In the genomic region with DNA sequence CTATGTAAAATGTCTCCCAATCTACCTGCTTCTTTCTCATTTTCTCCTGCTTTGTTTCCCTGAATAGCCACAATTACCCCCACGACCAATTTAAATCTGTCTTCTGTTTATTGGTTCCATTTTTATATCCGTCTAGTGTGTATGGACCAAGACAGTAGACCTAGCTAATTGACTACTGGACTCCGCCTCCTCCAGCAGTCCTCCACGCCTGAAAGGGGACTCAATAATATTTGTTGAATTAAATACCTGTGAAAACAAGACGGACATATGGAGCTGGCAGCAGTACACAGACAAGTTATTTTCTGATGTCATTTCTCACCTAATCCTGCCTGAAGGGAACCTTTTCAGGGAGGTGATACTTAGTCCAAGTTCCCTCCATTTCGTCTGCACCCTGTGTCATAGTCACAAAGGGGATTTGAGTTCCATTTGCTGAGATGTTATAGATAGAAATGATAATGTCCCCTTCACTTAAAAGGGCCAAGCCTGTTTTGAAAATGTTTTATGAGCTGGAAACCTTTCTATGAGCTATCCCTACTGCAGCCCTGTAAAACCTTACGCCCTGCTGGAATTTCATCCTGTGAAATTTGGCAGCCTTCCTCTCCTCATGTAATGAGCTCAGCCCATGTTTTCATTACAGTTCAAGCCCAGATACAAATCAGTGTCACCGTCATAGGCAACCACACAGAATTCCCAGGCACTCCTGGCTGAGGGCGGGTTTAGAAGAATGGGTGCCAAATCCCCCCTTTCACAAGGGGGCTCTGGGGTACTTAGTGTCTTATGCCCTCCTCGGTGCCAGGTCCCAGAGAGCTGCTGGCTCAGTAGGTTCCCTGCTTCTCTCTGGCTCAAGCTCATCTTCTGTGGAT, we compare ENCODE assay signal across 9 mouse cellular contexts.
DNase-seq lines count a peak whose midpoint lies in the region; ATAC-seq and TF ChIP-seq lines count a peak whose summit lies in the region.
"Had no signal": no experiment of that assay in that cellular context is flagged by ENCODE, and none has a peak within 500 bp of the region (broad histone marks: within the 10 kb centered on the region; RNA-seq: fewer than 3 reads in every experiment).

No protein-coding gene starts in this region.

- no peak for TF ChIP-seq POLR2A in cerebellum, adult 2 months (IDR thresholded peaks at IDR 0.05; ENCODE audit: borderline replicate concordance, insufficient read depth, low read length)

- no peaks in the 10 kb centered on the region for H3K9me3 ChIP-seq in limb, embryonic 12.5 days
- H3K9me3 ChIP-seq in limb, embryonic 10.5 days (replicated peaks), result no peaks in the 10 kb centered on the region
- H3K9me3 ChIP-seq in midbrain, embryonic 13.5 days, result no peaks in the 10 kb centered on the region

- DNase-seq in cerebellum, adult 2 months, result peak; percentile 16 to 30
- no peak for DNase-seq in cerebellum, adult 18-20 months
- no peak for DNase-seq in limb, embryonic 10.5 days (ENCODE audit: low spot score)
- peak; percentile 5 for DNase-seq in gastrocnemius, postnatal 14 days
- no peak for DNase-seq in left cerebral cortex, postnatal 14 days (ENCODE audit: low spot score in 2 of 2)
- DNase-seq: right cerebral cortex, postnatal 25 days had no signal

- peaks cover 4% of the 10 kb centered on the region; the same call in 1 of the 2 replicates for H3K4me1 ChIP-seq in cerebellum, adult 2 months (ENCODE audit: control insufficient read depth, insufficient read depth, low read length)
- H3K4me1 ChIP-seq in limb, embryonic 12.5 days (replicated peaks), result peaks cover 5% of the 10 kb centered on the region
- no peaks in the 10 kb centered on the region for H3K4me1 ChIP-seq in limb, embryonic 10.5 days
- peaks cover 27% of the 10 kb centered on the region for H3K4me1 ChIP-seq in midbrain, embryonic 13.5 days (replicated peaks)

- no peak overlapping the region for H3K4me3 ChIP-seq in cerebellum, adult 2 months (replicated peaks; ENCODE audit: insufficient read depth, low read depth, low read length)
- H3K4me3 ChIP-seq in limb, embryonic 12.5 days (replicated peaks), result no peak overlapping the region
- no peak overlapping the region for H3K4me3 ChIP-seq in limb, embryonic 10.5 days
- H3K4me3 ChIP-seq in midbrain, embryonic 13.5 days (replicated peaks), result no peak overlapping the region

- TF ChIP-seq CTCF in cerebellum, adult 2 months (IDR thresholded peaks at IDR 0.05; ENCODE audit: borderline replicate concordance, insufficient read depth, low read depth, low read length), result no peak

- H3K9ac ChIP-seq in limb, embryonic 12.5 days (replicated peaks), result no peak overlapping the region
- no peak overlapping the region for H3K9ac ChIP-seq in midbrain, embryonic 13.5 days (replicated peaks)

- H3K27me3 ChIP-seq in cerebellum, adult 2 months (ENCODE audit: control insufficient read depth, insufficient read depth, low read length), result no peaks in the 10 kb centered on the region; the same call in 1 of the 2 replicates
- H3K27me3 ChIP-seq in limb, embryonic 12.5 days, result no peaks in the 10 kb centered on the region; the same call in 1 of the 2 replicates
- H3K27me3 ChIP-seq in limb, embryonic 10.5 days (ENCODE audit: low read depth, poor library complexity, severe bottlenecking), result no peaks in the 10 kb centered on the region
- no peaks in the 10 kb centered on the region for H3K27me3 ChIP-seq in midbrain, embryonic 13.5 days

- H3K27ac ChIP-seq in cerebellum, adult 2 months (ENCODE audit: insufficient read depth, low read length), result no peak overlapping the region
- peak overlapping the region; percentile 17; the same call in 1 of the 2 replicates for H3K27ac ChIP-seq in limb, embryonic 12.5 days
- H3K27ac ChIP-seq in limb, embryonic 10.5 days, result no peak overlapping the region
- no peak overlapping the region for H3K27ac ChIP-seq in midbrain, embryonic 13.5 days

- H3K36me3 ChIP-seq in limb, embryonic 12.5 days, result no peaks in the 10 kb centered on the region
- H3K36me3 ChIP-seq in limb, embryonic 10.5 days, result no peaks in the 10 kb centered on the region
- no peaks in the 10 kb centered on the region for H3K36me3 ChIP-seq in midbrain, embryonic 13.5 days

- intact Hi-C loops in gastrocnemius, postnatal 14 days (cut with DNase I; ENCODE audit: low total_unique reads), result no loop called here
- intact Hi-C loops in left cerebral cortex, postnatal 14 days (cut with DNase I), result no loop called here

- no peak overlapping the region; the same call in 1 of the 2 replicates for H3K4me2 ChIP-seq in limb, embryonic 12.5 days
- H3K4me2 ChIP-seq in midbrain, embryonic 13.5 days (replicated peaks), result no peak overlapping the region

- no peak for ATAC-seq in limb, embryonic 12.5 days (ENCODE audit: insufficient number of reproducible peaks, insufficient read depth, low FRiP score, low TSS enrichment, low read depth)
- peak; percentile 83 for ATAC-seq in midbrain, embryonic 13.5 days
- ATAC-seq in CD4-positive, CD25-positive, alpha-beta regulatory T cell, adult 4 months, result no peak

- WGBS in cerebellum, adult 2 months, result 28% methylated on average over 10 of the region's 10 CpGs
- 55% methylated on average over 10 of the region's 10 CpGs for WGBS in limb, embryonic 12.5 days
- 79% methylated on average over 10 of the region's 10 CpGs for WGBS in limb, embryonic 10.5 days
- 55% methylated on average over 10 of the region's 10 CpGs for WGBS in midbrain, embryonic 13.5 days

Comparison
In these comparisons a context has a peak if more than half of its experiments do, and no peak if none do; other contexts are left out.
1. DNase-seq: peak in cerebellum, adult 2 months (2 of 2) and gastrocnemius, postnatal 14 days (single experiment); none in cerebellum, adult 18-20 months (0 of 2), limb, embryonic 10.5 days (single experiment) and left cerebral cortex, postnatal 14 days (0 of 2).